Mouse (Mus musculus) ES-E14 (cell line): Measurements from ENCODE around the gene Ttc41.

ENCODE experiments used
- CHD2 ChIP-seq: IDR thresholded peaks from 2 replicates; pipeline ENCODE4 v1.6.1; 2014; ENCODE audit warnings: mild to moderate bottlenecking, low read depth, low read length, inconsistent platforms
- HCFC1 ChIP-seq: IDR thresholded peaks from 2 replicates; pipeline ENCODE4 v1.6.1; 2012; ENCODE audit warnings: low read length, inconsistent platforms, borderline replicate concordance; ENCODE audit not compliant: insufficient read depth
- ZC3H11A ChIP-seq: IDR thresholded peaks from 2 replicates; pipeline ENCODE4 v1.6.1; 2012; ENCODE audit warnings: low read depth, mild to moderate bottlenecking, inconsistent platforms, low read length, borderline replicate concordance

GRCm38 (mm10) chr10:86784126-86784675 lies 78.6 kb downstream of the Ttc41 start:
- TF ChIP-seq CHD2 (no peak), HCFC1 (no peak), ZC3H11A (no peak)
